Comparison of ENCODE assay signal across 11 mouse cellular contexts in genomic region chr2:65126141-65126783, GRCm38 (mm10).
DNase-seq lines count a peak whose midpoint lies in the region; ATAC-seq lines count a peak whose summit lies in the region.
"Had no signal": no experiment of that assay in that cellular context is flagged by ENCODE, and none has a peak within 500 bp of the region (broad histone marks: within the 10 kb centered on the region; RNA-seq: fewer than 3 reads in every experiment).

No protein-coding gene starts in this region.

- 63% methylated on average over 12 of the region's 12 CpGs for WGBS in midbrain, embryonic 11.5 days
- WGBS in midbrain, embryonic 10.5 days, result 78% methylated on average over 12 of the region's 12 CpGs
- WGBS in kidney, embryonic 14.5 days, result 75% methylated on average over 12 of the region's 12 CpGs

- no peak overlapping the region for H3K9ac ChIP-seq in midbrain, embryonic 11.5 days (ENCODE audit: low read length)
- no peak overlapping the region for H3K9ac ChIP-seq in kidney, embryonic 14.5 days (ENCODE audit: low read depth, low read length)
- H3K9ac ChIP-seq: limb, embryonic 15.5 days had no signal

- H3K4me2 ChIP-seq in midbrain, embryonic 11.5 days, result no peak overlapping the region
- no peak overlapping the region for H3K4me2 ChIP-seq in kidney, embryonic 14.5 days (replicated peaks; ENCODE audit: low read depth, low read length)
- H3K4me2 ChIP-seq: limb, embryonic 15.5 days had no signal

- H3K27ac ChIP-seq in midbrain, embryonic 11.5 days (ENCODE audit: low read depth, low read length), result no peak overlapping the region
- H3K27ac ChIP-seq in midbrain, embryonic 10.5 days (replicated peaks), result no peak overlapping the region
- H3K27ac ChIP-seq in kidney, embryonic 14.5 days (ENCODE audit: low read depth, low read length), result no peak overlapping the region
- H3K27ac ChIP-seq: kidney, postnatal 0 days; limb, embryonic 15.5 days; stomach, postnatal 0 days had no signal

- H3K4me1 ChIP-seq in midbrain, embryonic 11.5 days (ENCODE audit: control insufficient read depth, insufficient read depth, low read length), result peaks cover 2% of the 10 kb centered on the region; the same call in 1 of the 2 replicates
- peaks cover 5% of the 10 kb centered on the region for H3K4me1 ChIP-seq in midbrain, embryonic 10.5 days
- no peaks in the 10 kb centered on the region for H3K4me1 ChIP-seq in kidney, embryonic 14.5 days (ENCODE audit: control insufficient read depth, insufficient read depth, low read length)
- H3K4me1 ChIP-seq: limb, embryonic 15.5 days had no signal

- DNase-seq in cerebellum, postnatal 10 days, result peak; percentile 34 to 37
- DNase-seq in midbrain, embryonic 11.5 days (ENCODE audit: low spot score, missing footprints), result peak; percentile 78
- no peak for DNase-seq in midbrain, embryonic 10.5 days (ENCODE audit: low spot score)
- DNase-seq in layer of hippocampus, adult 8-10 months (ENCODE audit: low spot score in 2 of 2), result peak; percentile 14 to 18
- DNase-seq in retina, postnatal 1 day, result peak; percentile 60

- H3K36me3 ChIP-seq in midbrain, embryonic 11.5 days (ENCODE audit: control insufficient read depth, insufficient read depth, low read length), result no peaks in the 10 kb centered on the region
- no peaks in the 10 kb centered on the region for H3K36me3 ChIP-seq in midbrain, embryonic 10.5 days
- 0 out of 2 replicates have a peak, but pooled peaks cover 5% of the 10 kb centered on the region for H3K36me3 ChIP-seq in kidney, embryonic 14.5 days (ENCODE audit: control insufficient read depth, insufficient read depth, low read length)
- H3K36me3 ChIP-seq: limb, embryonic 15.5 days had no signal

- no peaks in the 10 kb centered on the region for H3K27me3 ChIP-seq in midbrain, embryonic 11.5 days (ENCODE audit: control insufficient read depth, insufficient read depth, low read length)
- H3K27me3 ChIP-seq in midbrain, embryonic 10.5 days (ENCODE audit: low read depth, poor library complexity, severe bottlenecking), result no peaks in the 10 kb centered on the region
- no peaks in the 10 kb centered on the region for H3K27me3 ChIP-seq in kidney, embryonic 14.5 days (ENCODE audit: control insufficient read depth, insufficient read depth, low read length)
- H3K27me3 ChIP-seq: limb, embryonic 15.5 days had no signal

- H3K4me3 ChIP-seq in midbrain, embryonic 11.5 days (ENCODE audit: low read depth, low read length), result no peak overlapping the region
- H3K4me3 ChIP-seq in midbrain, embryonic 10.5 days, result no peak overlapping the region
- H3K4me3 ChIP-seq in kidney, embryonic 14.5 days (ENCODE audit: low read length), result no peak overlapping the region
- H3K4me3 ChIP-seq: limb, embryonic 15.5 days had no signal

- no peak for ATAC-seq in cerebellum, adult (ENCODE audit: insufficient number of reproducible peaks, low FRiP score, low TSS enrichment)
- ATAC-seq in midbrain, embryonic 11.5 days (ENCODE audit: low FRiP score), result no peak
- no peak for ATAC-seq in inflammation-experienced regulatory T-cells, adult 6 months
- no peak for ATAC-seq in kidney, embryonic 14.5 days (ENCODE audit: low FRiP score, low TSS enrichment)

- H3K9me3 ChIP-seq in midbrain, embryonic 11.5 days (ENCODE audit: control insufficient read depth, low read length), result no peaks in the 10 kb centered on the region
- H3K9me3 ChIP-seq in midbrain, embryonic 10.5 days (replicated peaks), result no peaks in the 10 kb centered on the region
- H3K9me3 ChIP-seq in kidney, embryonic 14.5 days (ENCODE audit: control insufficient read depth, low read length), result no peaks in the 10 kb centered on the region
- H3K9me3 ChIP-seq: limb, embryonic 15.5 days had no signal
